Mouse (Mus musculus) hematopoietic stem cell, adult 5-6 weeks (primary cell): Measurements from ENCODE around the gene Btg4. TPM values are rescaled to one million over a fixed set of nuclear protein-coding genes. Genes with fewer than 3 reads are reported as not detected.
A peak's percentile ranks its signal among the peaks of the same experiment; 100 is the strongest.

Experiments
- ATAC-seq, 2 experiments: fragments of 125-278 bp in 1 of 2; replicated peaks in 1 of 2; 2 replicates each; pipeline ENCODE4 v1.8.0; 2016 to 2017; ENCODE audit warnings: inconsistent platforms in 2 of 2, mild to moderate bottlenecking in 2 of 2, moderate number of reproducible peaks in 2 of 2, low read depth in 1 of 2, moderate TSS enrichment in 1 of 2; ENCODE audit not compliant: low FRiP score in 2 of 2, poor library complexity in 2 of 2, severe bottlenecking in 2 of 2, insufficient read depth in 1 of 2, low TSS enrichment in 1 of 2
- total RNA-seq: library from RNA; stranded (forward); fragments of 172-1452, 232-1000 nt; gene quantifications from 2 replicates; pipeline ENCODE4 v1.2.3, GENCODE M21; 2017

Btg4 gene
- total RNA-seq = not detected in 2 replicates

GRCm38 (mm10) chr9:51060601-51061000, at the start of gene Btg4:
Gene Btg4, plus strand, starts transcription at chr9:51060901.
- ATAC-seq = no peak

- no peak for ATAC-seq
Observed at GRCm38 (mm10) chr9:51013644-51014043, 47.1 kb upstream of the Btg4 start.

DNA sequence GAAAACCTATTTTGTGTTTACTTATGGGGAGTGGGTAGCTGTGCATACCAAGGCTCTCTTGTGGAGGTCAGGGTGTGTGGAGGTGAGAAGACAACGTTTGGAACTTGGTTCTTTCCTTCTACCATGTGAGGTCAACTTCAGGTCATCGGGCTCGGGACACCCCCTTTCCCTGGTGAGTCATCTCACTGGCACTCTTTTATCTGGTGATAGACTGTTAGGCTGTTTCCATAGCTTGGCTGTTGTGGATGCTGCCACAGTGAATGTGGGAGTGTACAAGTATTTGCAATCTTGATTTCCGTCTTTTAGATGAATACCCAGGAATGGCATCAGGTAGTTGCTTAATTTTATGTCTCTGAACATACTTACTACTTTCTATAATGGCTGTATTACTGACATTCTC, 45.0 kb upstream of the Btg4 start:
- ATAC-seq = no peak

- no peak for ATAC-seq
Observed at GRCm38 (mm10) chr9:51019670-51020069, 41.0 kb upstream of the Btg4 start.

DNA sequence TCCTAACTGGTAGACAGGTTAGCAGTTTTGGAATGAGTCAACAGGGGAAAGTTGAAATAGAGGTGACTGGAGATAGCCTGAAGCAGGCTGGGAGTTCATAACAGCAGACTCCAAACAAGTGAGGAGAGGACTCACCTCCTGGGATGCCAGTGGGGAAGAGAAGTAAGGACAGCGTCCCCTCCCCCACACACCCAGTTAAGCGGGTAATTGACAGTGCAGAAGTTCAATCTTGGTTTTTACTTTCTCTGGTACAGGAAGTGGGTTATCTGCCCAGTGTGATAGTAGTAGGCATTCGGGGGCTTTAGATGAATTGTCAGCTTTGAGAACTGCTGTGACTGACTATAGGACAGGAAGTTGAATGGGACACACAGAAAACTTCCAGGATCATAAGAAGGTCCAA, 40.4 kb upstream of the Btg4 start:
- ATAC-seq = peak; percentile 17 to 48; a peak in 3 of 4 replicates

GRCm38 (mm10) chr9:51021123-51021795, 39.4 kb upstream of the Btg4 start:
- ATAC-seq = no peak

DNA sequence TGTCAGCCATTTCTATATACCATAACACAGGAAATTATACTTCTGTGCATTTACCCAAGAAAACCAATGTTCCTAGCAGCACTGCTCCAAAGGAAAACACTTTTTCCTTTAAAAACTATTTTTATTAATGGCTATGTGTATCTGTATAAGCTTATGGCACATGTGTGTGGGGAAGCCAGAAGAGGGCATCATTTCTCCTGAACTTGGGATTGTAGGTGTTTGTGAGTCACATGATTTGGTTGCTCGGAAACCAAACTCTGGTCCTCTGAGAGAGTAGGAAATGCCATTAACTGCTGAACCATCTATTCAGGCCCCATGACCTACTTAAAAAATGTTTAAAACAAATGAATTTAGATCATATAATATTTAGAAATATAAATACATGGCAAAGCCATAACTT, 33.7 kb upstream of the Btg4 start:
- ATAC-seq = no peak

GRCm38 (mm10) chr9:51030147-51030546, 30.6 kb upstream of the Btg4 start:
- ATAC-seq = peak; percentile 72 to 86

- no peak for ATAC-seq
Observed at GRCm38 (mm10) chr9:51031603-51032002, 29.1 kb upstream of the Btg4 start.

DNA sequence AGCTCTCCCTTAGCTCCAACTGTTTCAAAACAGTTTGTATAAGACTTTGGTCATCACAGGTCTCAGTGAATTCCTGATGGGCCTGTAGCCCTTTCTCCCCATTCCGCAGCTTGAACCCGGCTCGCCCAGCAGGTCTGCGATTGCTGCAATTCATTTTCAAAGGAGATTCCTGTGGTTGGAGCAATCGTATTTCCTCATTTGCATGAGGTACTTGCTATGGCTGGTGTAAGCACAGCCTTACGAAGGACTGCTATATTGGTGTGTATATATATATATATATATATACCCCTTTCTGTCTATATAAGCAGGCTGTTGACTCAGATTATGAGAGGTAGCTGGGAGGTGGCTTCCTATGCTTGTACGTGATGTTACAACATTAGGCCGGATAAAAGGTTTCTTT, 28.4 kb upstream of the Btg4 start:
- ATAC-seq = peak in 1 of 2 experiments; percentile 56; a peak in 1 of 4 replicates

GRCm38 (mm10) chr9:51032785-51033529, 27.7 kb upstream of the Btg4 start:
- ATAC-seq = no peak

- ATAC-seq = no peak
Observed at GRCm38 (mm10) chr9:51041491-51041980, 19.2 kb upstream of the Btg4 start.

DNA sequence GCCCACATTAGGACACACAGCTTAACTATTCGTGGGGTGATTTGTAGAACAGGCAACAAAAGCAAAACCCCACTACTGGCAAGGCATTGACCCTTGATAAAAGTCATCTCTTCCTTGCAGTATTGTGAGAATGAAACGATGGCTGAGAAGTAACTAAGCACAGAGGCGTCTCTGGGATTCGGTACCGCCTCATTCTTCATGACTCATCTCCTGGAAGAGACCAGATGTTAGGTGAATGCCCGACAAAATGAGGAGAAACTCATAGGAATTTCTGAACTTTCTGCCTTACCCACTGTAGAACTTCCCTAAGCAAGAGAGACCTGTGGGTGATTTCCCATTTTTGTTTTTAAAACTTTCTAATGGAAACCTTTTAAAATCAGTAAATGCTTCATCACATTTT, 18.6 kb upstream of the Btg4 start:
- no peak for ATAC-seq

DNA sequence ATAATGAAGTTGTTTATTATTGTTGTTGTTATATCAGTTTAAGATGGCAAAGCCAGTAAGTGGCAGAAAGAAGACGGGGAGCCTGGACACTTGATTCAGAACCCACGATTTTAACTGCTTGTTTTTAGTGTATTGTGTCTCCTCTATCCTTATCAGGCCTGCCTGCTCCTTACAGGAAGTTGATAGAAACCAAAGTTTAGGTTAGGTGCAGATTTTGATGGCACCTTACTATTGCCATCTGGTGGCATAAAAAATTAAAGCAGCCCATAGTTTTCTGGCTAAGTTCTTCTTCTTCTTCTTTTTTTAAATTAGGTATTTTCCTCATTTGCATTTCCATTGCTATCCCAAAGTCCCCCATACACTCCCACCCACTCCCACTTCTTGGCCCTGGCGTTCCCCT, 8.5 kb upstream of the Btg4 start:
- peak in 1 of 2 experiments; percentile 67; a peak in 2 of 4 replicates for ATAC-seq

- no peak for ATAC-seq
Observed at GRCm38 (mm10) chr9:51056360-51057324, 4.1 kb upstream of the Btg4 start.

DNA sequence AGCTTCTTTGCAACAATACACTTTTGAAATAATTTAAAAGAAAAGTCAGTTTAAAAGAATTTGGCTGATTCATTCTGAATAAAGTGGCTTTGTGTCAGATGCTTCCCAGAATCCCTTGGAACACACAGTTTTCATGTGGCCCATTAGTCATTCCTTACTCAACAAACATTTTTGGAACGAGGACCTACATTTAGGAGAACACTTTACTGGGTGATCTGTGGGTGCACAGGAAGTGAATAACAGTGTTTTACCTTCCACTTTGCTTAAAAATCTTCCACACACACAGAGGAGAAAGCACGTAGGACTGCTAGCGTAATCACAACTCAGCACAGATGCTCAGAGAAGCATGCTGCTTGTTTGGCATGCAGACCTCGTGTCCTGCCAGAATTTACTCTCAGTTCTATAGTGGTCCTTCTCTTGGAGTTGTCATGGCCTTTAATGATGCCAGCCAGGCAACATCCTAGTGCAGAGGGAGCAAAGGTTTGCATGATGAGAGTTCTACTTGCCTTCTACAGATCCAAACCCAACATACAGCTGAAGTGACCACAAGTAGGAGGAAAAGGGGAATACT, 1.7 kb upstream of the Btg4 start:
- ATAC-seq = no peak

DNA sequence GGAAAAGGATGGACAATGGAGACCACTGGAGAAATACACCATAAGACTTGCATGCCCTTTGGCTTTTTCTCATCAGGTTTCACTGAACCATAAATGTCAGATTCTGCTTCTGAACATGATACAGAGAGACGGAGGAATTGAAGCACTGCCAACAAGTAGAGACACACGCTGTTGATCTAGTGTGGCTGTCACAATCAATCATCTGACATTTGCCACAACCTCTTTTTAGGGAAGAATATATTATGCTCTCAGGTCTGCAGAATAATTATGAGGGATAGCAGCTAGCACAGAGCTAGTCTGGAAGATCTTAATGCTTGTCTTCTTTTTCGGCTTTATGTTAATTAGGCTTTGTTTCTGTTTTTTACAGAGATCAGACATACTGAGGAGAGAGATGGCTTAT, 7.5 kb downstream of the Btg4 start:
- peak in 1 of 2 experiments; percentile 59; a peak in 1 of 4 replicates for ATAC-seq
